Mouse (Mus musculus) stomach, postnatal 0 days (tissue): ENCODE measurements at regions not wholly inside any gene's neighbourhood (a gene's known extent, or its start where the extent isn't known, plus 50 kb on each side); places are given as distances from the start of the nearest gene placed in this dataset.

ENCODE experiments used
- CTCF ChIP-seq: IDR thresholded peaks from 2 replicates; pipeline ENCODE4 v1.5.1; 2016; ENCODE audit warnings: antibody characterized with exemption, low read depth, mild to moderate bottlenecking, moderate library complexity
- EP300 ChIP-seq: optimal IDR thresholded peaks from 2 replicates; pipeline ENCODE3; 2016; ENCODE audit warnings: antibody characterized with exemption

DNA sequence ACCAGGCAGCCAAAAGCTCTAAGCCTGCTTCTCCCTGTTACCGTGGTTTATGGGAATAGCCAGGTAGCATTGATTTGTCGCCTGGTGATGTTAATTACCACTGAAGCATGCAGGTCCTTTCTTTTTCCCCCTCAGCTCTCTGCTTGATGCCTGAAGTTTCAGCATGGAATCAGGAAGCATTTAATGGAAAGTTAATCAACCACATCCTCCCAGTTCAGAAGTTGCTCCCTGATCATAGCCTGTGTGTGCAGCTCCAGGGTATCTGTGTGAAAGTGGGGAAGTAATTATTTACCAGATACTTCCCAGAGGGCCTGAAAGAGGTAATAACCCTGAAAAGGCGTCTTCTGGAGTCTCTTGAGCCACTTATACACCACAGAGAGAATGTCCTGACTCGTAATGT, 730.9 kb upstream of the Lrrc4c start:
- TF ChIP-seq CTCF (no peak), EP300 (no peak)
